15 mouse cellular contexts compared by ENCODE assay signal in the genomic region with DNA sequence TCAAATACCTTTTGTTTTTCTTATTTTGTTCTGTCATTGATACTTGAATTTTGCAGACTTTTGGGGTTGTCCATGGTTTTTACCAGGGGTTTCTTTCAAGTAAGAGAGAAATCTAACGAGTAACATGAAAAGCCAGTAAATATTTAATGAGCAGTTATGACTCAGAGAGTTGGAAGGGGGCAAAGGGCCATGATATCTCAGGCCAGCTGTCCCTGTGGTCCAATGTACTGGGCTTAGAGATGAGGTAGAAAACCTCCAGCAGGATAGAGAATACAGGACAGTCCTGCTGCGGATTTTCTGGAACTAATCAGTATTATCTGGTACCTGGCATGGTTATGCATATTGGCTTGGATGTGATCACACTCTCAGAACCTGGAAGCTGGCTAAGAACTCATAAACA.
"Had no signal": no experiment of that assay in that cellular context is flagged by ENCODE, and none has a peak within 500 bp of the region (broad histone marks: within the 10 kb centered on the region; RNA-seq: fewer than 3 reads in every experiment).

No protein-coding gene starts in this region.

- H3K9ac ChIP-seq: limb, embryonic 12.5 days; limb, embryonic 15.5 days; liver, embryonic 13.5 days had no signal

- H3K4me3 ChIP-seq: layer of hippocampus, adult 2 months; limb, embryonic 12.5 days; limb, embryonic 15.5 days; liver, embryonic 13.5 days had no signal

- DNase-seq: kidney, postnatal 14 days; layer of hippocampus, adult 9-11 months; liver, embryonic 13.5 days; lung, adult 2 months; lung, postnatal 14 days; lung, postnatal 4 days; midbrain, embryonic 14.5 days; thymus, adult 2 months; thymus, postnatal 14 days; thymus, postnatal 4 days had no signal

- H3K9me3 ChIP-seq: limb, embryonic 12.5 days; limb, embryonic 15.5 days; liver, embryonic 13.5 days had no signal

- H3K36me3 ChIP-seq: limb, embryonic 12.5 days; limb, embryonic 15.5 days; liver, embryonic 13.5 days had no signal

- H3K27ac ChIP-seq: layer of hippocampus, adult 2 months; limb, embryonic 12.5 days; limb, embryonic 15.5 days; liver, embryonic 13.5 days; stomach, postnatal 0 days had no signal

- H3K27me3 ChIP-seq: limb, embryonic 12.5 days; limb, embryonic 15.5 days; liver, embryonic 13.5 days had no signal

- H3K4me2 ChIP-seq: limb, embryonic 12.5 days; limb, embryonic 15.5 days; liver, embryonic 13.5 days; midbrain, embryonic 11.5 days had no signal

- H3K4me1 ChIP-seq: liver, embryonic 13.5 days had no signal
